Mouse (Mus musculus) stomach, postnatal 0 days (tissue): Measurements from ENCODE around the gene Fkbp5. TPM values are rescaled to one million over a fixed set of nuclear protein-coding genes. Genes with fewer than 3 reads are reported as not detected.
A peak's percentile ranks its signal among the peaks of the same experiment; 100 is the strongest.

ENCODE experiments used
- ATAC-seq: fragments of 200-750 bp; cut with Nextera tagmentation; 2 replicates; pipeline ENCODE4 v1.8.0; 2017; ENCODE audit not compliant: low FRiP score, low TSS enrichment
- DNase-seq: peaks from one replicate; pipeline ENCODE4 v3.0.0-alpha.2; 2016; ENCODE audit warnings: low spot score
- H3K27ac ChIP-seq: fragments of 300-500 bp; sonication (generic); replicated peaks from 2 replicates; pipeline ENCODE4 v1.5.1; 2014; ENCODE audit warnings: mild to moderate bottlenecking, control low read depth
- H3K27me3 ChIP-seq: fragments of 300-500 bp; sonication (generic); 2 replicates; pipeline ENCODE4 v1.6.1; 2014; ENCODE audit warnings: low read length; ENCODE audit not compliant: control insufficient read depth, insufficient read depth
- H3K36me3 ChIP-seq: fragments of 300-500 bp; sonication (generic); 2 replicates; pipeline ENCODE4 v1.6.1; 2014; ENCODE audit warnings: low read length, mixed read lengths; ENCODE audit not compliant: control insufficient read depth, insufficient read depth
- H3K4me1 ChIP-seq: fragments of 300-500 bp; sonication (generic); replicated peaks from 2 replicates; pipeline ENCODE4 v1.6.1; 2014; ENCODE audit warnings: antibody characterized with exemption; ENCODE audit not compliant: control insufficient read depth, insufficient read depth
- H3K4me2 ChIP-seq: fragments of 300-500 bp; sonication (generic); replicated peaks from 2 replicates; pipeline ENCODE4 v1.6.1; 2014; ENCODE audit warnings: low read depth, mild to moderate bottlenecking, control low read depth, moderate library complexity
- H3K4me3 ChIP-seq: fragments of 300-500 bp; sonication (generic); 2 replicates; pipeline ENCODE4 v1.5.1; 2014; ENCODE audit warnings: low read depth, low read length, control low read depth
- H3K9ac ChIP-seq: fragments of 300-500 bp; sonication (generic); 2 replicates; pipeline ENCODE4 v1.6.1; 2014; ENCODE audit warnings: mild to moderate bottlenecking, low read length, control low read depth, mixed read lengths
- H3K9me3 ChIP-seq: fragments of 300-500 bp; sonication (generic); 2 replicates; pipeline ENCODE4 v1.6.1; 2016; ENCODE audit warnings: low read length; ENCODE audit not compliant: control insufficient read depth
- CTCF ChIP-seq: IDR thresholded peaks from 2 replicates; pipeline ENCODE4 v1.5.1; 2016; ENCODE audit warnings: antibody characterized with exemption, low read depth, mild to moderate bottlenecking, moderate library complexity
- EP300 ChIP-seq: optimal IDR thresholded peaks from 2 replicates; pipeline ENCODE3; 2016; ENCODE audit warnings: antibody characterized with exemption
- WGBS: fragments of 180-500 bp; shearing (Covaris S2); extraction: QIAGEN DNeasy Blood & Tissue Kit; methylation state at CpG from one replicate; pipeline ENCODE4 v1.1.7; 2014; 5-methylcytosine and 5-hydroxymethylcytosine counted together
- polyA plus RNA-seq: library from polyadenylated mRNA; unstranded; fragments of >200 nt; fragmentation: Nextera tagmentation; extraction: Ambion mirVana; gene quantifications from 2 replicates; pipeline ENCODE4 v1.2.1, GENCODE M21; 2015

Gene Fkbp5
- polyA plus RNA-seq, 1 experiment from 2014 or later, result 11.8 TPM

- Histone ChIP-seq H3K9ac (no peak overlapping the region), H3K4me1 (peaks cover 3% of the 10 kb centered on the region; the same call in 1 of the 2 replicates), H3K4me3 (no peak overlapping the region), H3K27ac (no peak overlapping the region), H3K9me3 (no peaks in the 10 kb centered on the region), H3K27me3 (no peaks in the 10 kb centered on the region), H3K4me2 (no peak overlapping the region), H3K36me3 (no peaks in the 10 kb centered on the region)
- 78% methylated on average over 6 of the region's 6 CpGs for WGBS
- no peak for ATAC-seq
- TF ChIP-seq EP300 (no peak), CTCF (no peak)
- DNase-seq, result no peak
Observed at GRCm38 (mm10) chr17:28504182-28504581, 13.1 kb downstream of the Fkbp5 start.

GRCm38 (mm10) chr17:28502196-28502821 is 15.0 kb downstream of the Fkbp5 start:
- no peak for TF ChIP-seq EP300
- TF ChIP-seq CTCF, result no peak
- ATAC-seq, result no peak
- Histone ChIP-seq H3K9ac (no peak overlapping the region), H3K4me3 (no peak overlapping the region), H3K36me3 (no peaks in the 10 kb centered on the region), H3K4me1 (no peaks in the 10 kb centered on the region), H3K4me2 (no peak overlapping the region), H3K27me3 (no peaks in the 10 kb centered on the region), H3K27ac (no peak overlapping the region), H3K9me3 (no peaks in the 10 kb centered on the region)
- DNase-seq, result no peak
- WGBS, result 55% methylated on average over 7 of the region's 7 CpGs

GRCm38 (mm10) chr17:28500465-28500864 is 16.9 kb downstream of the Fkbp5 start:
- ATAC-seq (no peak), DNase-seq (no peak)
- no peaks in the 10 kb centered on the region for H3K27me3 ChIP-seq
- TF ChIP-seq CTCF (no peak), EP300 (no peak)
- no peaks in the 10 kb centered on the region for H3K36me3 ChIP-seq
- no peak overlapping the region for H3K27ac ChIP-seq
- H3K9ac ChIP-seq, result no peak overlapping the region
- H3K9me3 ChIP-seq, result no peaks in the 10 kb centered on the region
- WGBS, result 58% methylated on average over 3 of the region's 3 CpGs
- H3K4me1 ChIP-seq, result no peaks in the 10 kb centered on the region
- no peak overlapping the region for H3K4me3 ChIP-seq
- H3K4me2 ChIP-seq, result no peak overlapping the region

- ATAC-seq, result no peak
- Histone ChIP-seq H3K4me3 (no peak overlapping the region), H3K4me1 (no peaks in the 10 kb centered on the region), H3K4me2 (no peak overlapping the region), H3K27ac (no peak overlapping the region), H3K9ac (no peak overlapping the region), H3K36me3 (no peaks in the 10 kb centered on the region), H3K27me3 (no peaks in the 10 kb centered on the region), H3K9me3 (no peaks in the 10 kb centered on the region)
- DNase-seq, result no peak
- 49% methylated on average over 2 of the region's 2 CpGs for WGBS
- peak; percentile 16; the same call in 1 of the 2 replicates for TF ChIP-seq CTCF
- no peak for TF ChIP-seq EP300
Observed at GRCm38 (mm10) chr17:28499190-28499589, 18.1 kb downstream of the Fkbp5 start.

- ATAC-seq (no peak), DNase-seq (no peak)
- TF ChIP-seq CTCF, result no peak
- no peak for TF ChIP-seq EP300
- H3K4me3 ChIP-seq, result no peak overlapping the region
- H3K9me3 ChIP-seq, result no peaks in the 10 kb centered on the region
- H3K4me1 ChIP-seq, result no peaks in the 10 kb centered on the region
- H3K36me3 ChIP-seq, result no peaks in the 10 kb centered on the region
- no peak overlapping the region for H3K4me2 ChIP-seq
- no peak overlapping the region for H3K9ac ChIP-seq
- no peak overlapping the region for H3K27ac ChIP-seq
- 71% methylated on average over 8 of the region's 8 CpGs for WGBS
- H3K27me3 ChIP-seq, result no peaks in the 10 kb centered on the region
Observed at GRCm38 (mm10) chr17:28495832-28496231, 21.5 kb downstream of the Fkbp5 start.

- TF ChIP-seq EP300, result peak; percentile 81
- TF ChIP-seq CTCF, result no peak
- Histone ChIP-seq H3K27ac (peak overlapping the region; percentile 25), H3K4me1 (peaks cover 3% of the 10 kb centered on the region; the same call in 1 of the 2 replicates), H3K4me3 (no peak overlapping the region), H3K4me2 (peak overlapping the region; percentile 11; the same call in 1 of the 2 replicates), H3K27me3 (no peaks in the 10 kb centered on the region), H3K9me3 (no peaks in the 10 kb centered on the region), H3K36me3 (no peaks in the 10 kb centered on the region), H3K9ac (no peak overlapping the region)
- ATAC-seq, result no peak
- WGBS, result 37% methylated on average over 14 of the region's 14 CpGs
- DNase-seq, result no peak
Observed at GRCm38 (mm10) chr17:28491035-28491770, 26.1 kb downstream of the Fkbp5 start.
